Mouse (Mus musculus): Measurements from ENCODE around the gene Siah3.

Siah3 gene

DNA sequence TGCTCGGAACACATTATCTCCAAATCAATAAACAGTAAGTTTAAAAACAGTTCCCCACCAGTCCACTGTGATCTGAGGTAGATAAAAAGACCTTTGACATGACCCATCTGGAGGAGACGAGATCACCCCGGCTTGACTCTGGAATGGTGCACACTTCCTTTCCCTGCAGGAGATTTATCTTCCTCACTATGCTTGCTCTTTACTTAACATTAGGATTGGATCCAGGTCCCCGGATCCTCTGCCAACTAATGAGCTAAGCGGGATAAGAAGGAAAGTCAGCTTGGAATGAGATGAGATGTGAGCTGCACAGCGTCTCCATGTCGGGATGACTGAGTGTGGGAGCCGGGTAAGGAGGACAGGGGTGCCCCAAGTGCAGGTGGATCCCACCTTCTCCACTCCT is 46.7 kb downstream of the Siah3 start:
- TF ChIP-seq CTCF (conservative IDR thresholded peaks at IDR 0.05; ENCODE audit: low read length) (no peak), POU5F1 (IDR thresholded peaks at IDR 0.05; ENCODE audit: borderline replicate concordance, low read length) (no peak), NANOG (IDR thresholded peaks at IDR 0.05; ENCODE audit: borderline replicate concordance, low read length) (no peak)
- Histone ChIP-seq H3K9me3 (ENCODE audit: low read length) (peaks cover 13% of the 10 kb centered on the region), H3K4me1 (replicated peaks; ENCODE audit: low read depth, low read length) (peaks cover 22% of the 10 kb centered on the region)

DNA sequence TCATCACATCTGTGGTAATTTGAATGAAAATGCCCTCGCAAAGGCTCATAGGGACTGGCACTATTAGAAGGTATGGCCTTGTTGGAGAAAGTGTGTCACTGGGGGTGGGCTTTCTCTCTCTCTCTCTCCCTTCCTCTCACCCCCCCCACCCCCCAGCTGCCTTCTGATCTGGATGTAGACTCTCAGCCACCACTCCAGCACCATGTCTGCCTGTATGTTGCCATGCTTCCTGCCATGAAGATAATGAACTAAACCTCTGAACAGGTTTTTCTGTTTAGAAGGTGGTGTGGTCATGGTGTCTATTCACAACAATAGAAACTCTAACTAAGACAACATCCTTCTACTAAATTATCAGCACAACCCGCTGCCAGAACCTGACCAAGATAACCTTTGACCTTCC is 48.5 kb downstream of the Siah3 start:
- Histone ChIP-seq H3K36me3 (ENCODE audit: insufficient read depth, low read length) (no peaks in the 10 kb centered on the region), H3K27me3 (ENCODE audit: insufficient read depth, low read length) (peaks cover 39% of the 10 kb centered on the region), H3K9me3 (ENCODE audit: low read length) (peaks cover 18% of the 10 kb centered on the region), H3K4me3 (replicated peaks; ENCODE audit: low read length) (no peak overlapping the region), H3K4me1 (replicated peaks; ENCODE audit: low read depth, low read length) (peaks cover 22% of the 10 kb centered on the region)
- TF ChIP-seq CTCF (conservative IDR thresholded peaks at IDR 0.05; ENCODE audit: low read length) (no peak), NANOG (IDR thresholded peaks at IDR 0.05; ENCODE audit: borderline replicate concordance, low read length) (no peak), POU5F1 (IDR thresholded peaks at IDR 0.05; ENCODE audit: borderline replicate concordance, low read length) (no peak)

More for the DNA sequence above, 46.7 kb downstream of the Siah3 start:
- Histone ChIP-seq H3K36me3 (ENCODE audit: insufficient read depth, low read length) (no peaks in the 10 kb centered on the region), H3K27me3 (ENCODE audit: insufficient read depth, low read length) (peaks cover 23% of the 10 kb centered on the region), H3K4me3 (replicated peaks; ENCODE audit: low read length) (no peak overlapping the region)

DNA sequence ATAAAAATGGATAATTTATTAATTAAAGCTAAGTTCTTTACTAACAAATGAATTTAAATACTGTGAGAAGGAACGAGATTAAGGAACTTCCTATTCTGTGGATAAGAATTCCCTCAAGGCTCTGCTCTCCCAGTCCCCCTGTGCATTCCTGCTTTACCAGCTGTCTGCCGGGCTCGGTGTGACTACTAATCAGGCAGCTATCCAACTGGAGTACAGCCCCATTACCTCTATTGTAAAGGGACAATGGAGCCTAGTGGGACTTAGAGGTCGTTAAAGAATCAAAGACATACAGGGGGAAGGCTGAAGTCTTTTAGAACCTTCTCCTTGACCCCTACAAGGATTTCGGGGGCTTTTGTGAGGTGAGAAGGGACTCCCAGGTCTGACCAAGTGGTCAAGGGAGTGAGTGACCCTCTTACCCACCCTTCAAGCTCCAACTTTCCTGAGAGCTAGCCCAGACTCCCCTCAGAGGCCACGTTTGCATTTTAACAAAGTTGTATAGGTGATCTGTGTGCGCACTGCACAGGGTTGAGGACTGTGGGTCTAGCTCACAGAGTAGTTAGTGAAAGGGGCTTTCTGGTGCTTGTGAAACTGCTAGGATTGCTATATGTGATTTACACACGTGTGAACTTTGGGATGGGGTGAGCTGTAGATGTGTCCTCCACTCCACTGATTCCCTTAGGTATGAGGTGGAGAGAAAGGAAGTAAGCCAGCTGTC is 49.5 kb downstream of the Siah3 start:
- Histone ChIP-seq H3K27me3 (ENCODE audit: insufficient read depth, low read length) (peaks cover 41% of the 10 kb centered on the region), H3K9me3 (ENCODE audit: low read length) (peaks cover 19% of the 10 kb centered on the region), H3K4me1 (replicated peaks; ENCODE audit: low read depth, low read length) (peaks cover 22% of the 10 kb centered on the region), H3K4me3 (replicated peaks; ENCODE audit: low read length) (no peak overlapping the region), H3K36me3 (ENCODE audit: insufficient read depth, low read length) (no peaks in the 10 kb centered on the region)
- no peak for TF ChIP-seq CTCF (conservative IDR thresholded peaks at IDR 0.05; ENCODE audit: low read length)
- peak; percentile 100 for TF ChIP-seq NANOG (IDR thresholded peaks at IDR 0.05; ENCODE audit: borderline replicate concordance, low read length)

DNA sequence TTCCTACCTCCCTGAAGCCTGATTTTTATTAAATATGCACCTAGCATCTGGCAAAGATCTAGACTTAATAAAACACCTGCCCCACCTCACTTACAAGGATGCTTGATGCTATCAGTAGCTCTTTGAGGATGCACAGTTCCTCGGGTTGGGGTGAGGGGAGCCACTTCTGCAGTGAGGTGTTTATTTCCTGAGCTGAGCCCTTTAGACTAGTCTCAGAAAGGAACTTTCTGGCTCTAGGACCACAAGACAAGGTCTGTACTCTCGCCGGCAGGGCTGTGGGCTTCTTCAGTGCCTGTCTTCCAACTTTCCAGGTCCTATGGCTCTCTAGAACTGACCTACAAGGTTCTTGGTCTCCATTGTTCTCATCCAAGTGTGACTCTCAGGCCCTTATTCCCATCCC is 50.5 kb downstream of the Siah3 start:
- H3K27me3 ChIP-seq (ENCODE audit: insufficient read depth, low read length): peaks cover 42% of the 10 kb centered on the region
- no peak for TF ChIP-seq POU5F1 (IDR thresholded peaks at IDR 0.05; ENCODE audit: borderline replicate concordance, low read length)
- TF ChIP-seq NANOG (IDR thresholded peaks at IDR 0.05; ENCODE audit: borderline replicate concordance, low read length): no peak
- no peak for TF ChIP-seq CTCF (conservative IDR thresholded peaks at IDR 0.05; ENCODE audit: low read length)
- no peaks in the 10 kb centered on the region for H3K36me3 ChIP-seq (ENCODE audit: insufficient read depth, low read length)
- peaks cover 11% of the 10 kb centered on the region for H3K9me3 ChIP-seq (ENCODE audit: low read length)
- peaks cover 22% of the 10 kb centered on the region for H3K4me1 ChIP-seq (replicated peaks; ENCODE audit: low read depth, low read length)
- H3K4me3 ChIP-seq (replicated peaks; ENCODE audit: low read length): no peak overlapping the region

DNA sequence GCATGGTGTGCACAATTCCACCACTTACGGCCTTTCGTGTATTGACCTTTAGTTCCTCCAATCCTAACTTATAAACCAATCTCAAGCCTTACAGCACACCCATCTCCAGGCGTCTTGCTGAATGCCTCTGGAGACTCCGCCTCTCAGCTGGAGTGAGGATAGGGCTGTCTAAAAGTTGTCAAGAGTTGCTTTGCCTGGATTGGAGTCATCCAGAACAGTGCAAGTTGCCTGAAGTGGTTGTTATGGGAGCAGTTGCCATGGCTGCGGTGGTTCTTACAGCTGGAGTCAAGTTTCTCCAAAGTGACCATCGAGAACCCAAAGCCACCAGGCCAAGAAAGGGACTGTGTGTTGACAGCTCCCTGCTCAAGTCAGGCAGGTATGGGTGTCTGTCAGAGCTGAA is 54.3 kb downstream of the Siah3 start:
- TF ChIP-seq CTCF (conservative IDR thresholded peaks at IDR 0.05; ENCODE audit: low read length) (no peak), POU5F1 (IDR thresholded peaks at IDR 0.05; ENCODE audit: borderline replicate concordance, low read length) (no peak), NANOG (IDR thresholded peaks at IDR 0.05; ENCODE audit: borderline replicate concordance, low read length) (no peak)
- Histone ChIP-seq H3K4me1 (replicated peaks; ENCODE audit: low read depth, low read length) (peaks cover 10% of the 10 kb centered on the region), H3K9me3 (ENCODE audit: low read length) (peaks cover 6% of the 10 kb centered on the region; the same call in 1 of the 2 replicates), H3K36me3 (ENCODE audit: insufficient read depth, low read length) (no peaks in the 10 kb centered on the region), H3K27me3 (ENCODE audit: insufficient read depth, low read length) (peaks cover 31% of the 10 kb centered on the region), H3K4me3 (replicated peaks; ENCODE audit: low read length) (no peak overlapping the region)

DNA sequence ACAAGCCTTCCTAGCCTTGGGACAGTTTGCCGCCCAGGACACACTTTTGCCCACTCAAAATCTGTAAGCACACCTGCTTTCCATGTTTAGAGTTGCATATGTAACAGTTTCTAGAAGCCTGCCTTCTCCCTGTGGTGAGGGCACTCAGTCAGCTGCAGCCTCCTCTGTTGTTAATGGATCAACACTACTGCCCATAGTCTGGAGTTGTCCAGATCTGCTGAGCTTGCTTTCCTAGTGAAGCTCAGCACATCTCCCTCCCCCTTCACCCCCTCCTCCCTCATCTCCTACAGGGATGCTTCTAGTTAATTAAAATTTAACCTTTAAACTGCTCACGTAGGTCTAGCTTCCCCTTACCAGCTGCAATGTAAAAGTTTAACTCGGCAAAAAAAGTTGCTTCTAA is 57.2 kb downstream of the Siah3 start:
- Histone ChIP-seq H3K4me3 (replicated peaks; ENCODE audit: low read length) (no peak overlapping the region), H3K27me3 (ENCODE audit: insufficient read depth, low read length) (peaks cover 22% of the 10 kb centered on the region), H3K4me1 (replicated peaks; ENCODE audit: low read depth, low read length) (no peaks in the 10 kb centered on the region), H3K9me3 (ENCODE audit: low read length) (peaks cover 6% of the 10 kb centered on the region; the same call in 1 of the 2 replicates), H3K36me3 (ENCODE audit: insufficient read depth, low read length) (no peaks in the 10 kb centered on the region)
- TF ChIP-seq NANOG (IDR thresholded peaks at IDR 0.05; ENCODE audit: borderline replicate concordance, low read length): no peak
- no peak for TF ChIP-seq CTCF (conservative IDR thresholded peaks at IDR 0.05; ENCODE audit: low read length)
- no peak for TF ChIP-seq POU5F1 (IDR thresholded peaks at IDR 0.05; ENCODE audit: borderline replicate concordance, low read length)

DNA sequence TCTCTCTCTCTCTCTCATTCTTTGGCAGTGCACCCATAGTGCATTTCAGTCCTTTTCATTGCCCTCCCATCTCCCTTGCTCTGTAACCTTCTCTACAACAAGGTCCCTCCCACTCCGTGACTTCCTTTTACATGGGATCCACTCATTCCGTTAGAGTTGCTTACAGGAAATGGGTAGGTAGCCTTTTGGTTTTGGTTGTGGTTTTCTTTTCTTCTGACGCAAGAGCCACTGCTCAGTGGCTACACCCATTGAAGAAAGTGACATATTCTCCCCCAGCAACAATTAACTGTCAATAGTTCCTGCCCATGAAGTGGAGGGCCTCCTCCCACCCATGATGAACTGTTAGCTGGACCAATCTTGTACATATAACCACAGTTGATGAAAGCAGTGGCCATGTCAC is 60.4 kb downstream of the Siah3 start:
- Histone ChIP-seq H3K27me3 (ENCODE audit: insufficient read depth, low read length) (0 out of 2 replicates have a peak, but pooled peaks cover 6% of the 10 kb centered on the region), H3K9me3 (ENCODE audit: low read length) (no peaks in the 10 kb centered on the region), H3K4me3 (replicated peaks; ENCODE audit: low read length) (no peak overlapping the region), H3K4me1 (replicated peaks; ENCODE audit: low read depth, low read length) (no peaks in the 10 kb centered on the region), H3K36me3 (ENCODE audit: insufficient read depth, low read length) (no peaks in the 10 kb centered on the region)
- TF ChIP-seq POU5F1 (IDR thresholded peaks at IDR 0.05; ENCODE audit: borderline replicate concordance, low read length): no peak
- TF ChIP-seq CTCF (conservative IDR thresholded peaks at IDR 0.05; ENCODE audit: low read length): no peak

DNA sequence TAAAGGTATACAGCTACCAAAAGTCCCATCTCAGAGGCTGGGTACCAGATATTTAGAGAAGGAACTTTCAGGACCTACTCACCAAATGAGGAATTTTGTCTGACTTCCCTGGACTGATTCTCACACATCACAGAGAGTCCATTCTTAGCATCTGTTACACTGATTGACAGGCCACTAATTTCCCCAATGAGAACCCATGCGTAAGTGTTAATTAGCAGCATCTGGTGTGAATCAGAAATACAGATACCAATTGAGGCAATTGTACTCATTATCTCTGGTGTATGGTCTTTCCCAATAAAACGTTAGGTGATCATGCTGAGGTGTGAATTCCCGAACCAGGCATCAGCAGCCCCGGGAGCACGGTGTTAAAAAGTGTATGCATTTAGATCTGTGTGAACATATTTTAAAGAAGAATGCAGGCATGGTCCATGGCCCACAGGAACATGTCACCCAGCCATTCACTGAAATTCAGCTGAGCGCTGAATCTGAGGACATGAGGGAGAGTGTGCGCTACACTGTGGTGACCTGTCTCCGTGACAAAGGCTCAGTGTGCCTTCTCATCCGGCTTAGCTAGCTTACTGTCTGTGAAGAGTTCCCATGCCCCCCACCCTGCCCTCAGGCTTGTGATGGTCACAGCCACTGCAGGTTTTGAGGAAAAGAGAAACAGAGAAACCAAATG is 61.3 kb downstream of the Siah3 start:
- Histone ChIP-seq H3K4me1 (replicated peaks; ENCODE audit: low read depth, low read length) (no peaks in the 10 kb centered on the region), H3K36me3 (ENCODE audit: insufficient read depth, low read length) (no peaks in the 10 kb centered on the region), H3K4me3 (replicated peaks; ENCODE audit: low read length) (no peak overlapping the region), H3K27me3 (ENCODE audit: insufficient read depth, low read length) (0 out of 2 replicates have a peak, but pooled peaks cover 6% of the 10 kb centered on the region), H3K9me3 (ENCODE audit: low read length) (no peaks in the 10 kb centered on the region)
- TF ChIP-seq CTCF (conservative IDR thresholded peaks at IDR 0.05; ENCODE audit: low read length): no peak
- TF ChIP-seq NANOG (IDR thresholded peaks at IDR 0.05; ENCODE audit: borderline replicate concordance, low read length): no peak
- no peak for TF ChIP-seq POU5F1 (IDR thresholded peaks at IDR 0.05; ENCODE audit: borderline replicate concordance, low read length)

Measured in E14TG2a.4 (cell line).